Mouse (Mus musculus) bone marrow, adult 2 months (tissue): ENCODE measurements around the gene Olfr557. TPM values are rescaled to one million over a fixed set of nuclear protein-coding genes. Genes with fewer than 3 reads are reported as not detected.

Experiments used
- H3K27ac ChIP-seq: fragments of 200-500 bp; 2 replicates; pipeline ENCODE4 v1.5.1; 2012; ENCODE audit warnings: low read depth, mild to moderate bottlenecking, control low read depth, inconsistent platforms, low read length; ENCODE audit not compliant: control insufficient read depth, poor library complexity, insufficient read depth
- H3K4me1 ChIP-seq: fragments of 200-500 bp; 2 replicates; pipeline ENCODE4 v1.6.1; 2011; ENCODE audit warnings: low read length; ENCODE audit not compliant: control insufficient read depth, insufficient read depth
- H3K4me3 ChIP-seq: fragments of 200-500 bp; replicated peaks from 2 replicates; pipeline ENCODE3; 2011; ENCODE audit warnings: mild to moderate bottlenecking, low read depth, low read length, control low read depth; ENCODE audit not compliant: control insufficient read depth
- CTCF ChIP-seq: fragments of 200-500 bp; IDR thresholded peaks from 2 replicates; pipeline ENCODE4 v1.5.1; 2011; ENCODE audit warnings: low read length, control low read depth; ENCODE audit not compliant: control insufficient read depth, insufficient read depth
- POLR2A ChIP-seq: fragments of 200-500 bp; IDR thresholded peaks from 2 replicates; pipeline ENCODE4 v1.6.1; 2011; ENCODE audit warnings: low read depth, mild to moderate bottlenecking, control low read depth, low read length, borderline replicate concordance; ENCODE audit not compliant: control insufficient read depth
- WGBS: fragments of 180-500 bp; shearing (Covaris S2); methylation state at CpG from one replicate; pipeline ENCODE4 v1.1.7; 2018; 5-methylcytosine and 5-hydroxymethylcytosine counted together
- polyA plus RNA-seq: library from polyadenylated mRNA; stranded (reverse); fragments of >200 nt; gene quantifications from 2 replicates; pipeline ENCODE4 v1.2.4, GENCODE M21; 2011; ENCODE audit warnings: low replicate concordance; ENCODE audit not compliant: missing spikeins, insufficient read depth, insufficient read length

Gene Olfr557
- polyA plus RNA-seq, result not detected in 2 replicates

- Histone ChIP-seq H3K4me3 (no peak within 1 kb of the TSS), H3K27ac (no peak within 1 kb of the TSS), H3K4me1 (no peaks in the 10 kb centered on the region)
- no peak for TF ChIP-seq POLR2A
- peak; percentile 68 for TF ChIP-seq CTCF
- 67% methylated on average over 5 of the region's 5 CpGs for WGBS
Observed at GRCm38 (mm10) chr7:102695358-102696125, at the start of gene Olfr557. Gene Olfr557 (plus strand): TSS chr7:102695910.

GRCm38 (mm10) chr7:102658523-102658922, 37.2 kb upstream of the Olfr557 start, which contains the start of gene Olfr555:
Gene Olfr555 (plus strand): TSS chr7:102658823.
- TF ChIP-seq CTCF, result no peak
- TF ChIP-seq POLR2A, result no peak
- 62% methylated on average over 1 of the region's 1 CpGs for WGBS
- Histone ChIP-seq H3K4me3 (no peak within 1 kb of the TSS), H3K27ac (no peak within 1 kb of the TSS), H3K4me1 (no peaks in the 10 kb centered on the region)

- TF ChIP-seq CTCF (no peak), POLR2A (no peak)
- no peaks in the 10 kb centered on the region for H3K4me1 ChIP-seq
- WGBS, result 82% methylated on average over 3 of the region's 3 CpGs
- no peak within 1 kb of the TSS for H3K27ac ChIP-seq
- H3K4me3 ChIP-seq, result no peak within 1 kb of the TSS
Observed at GRCm38 (mm10) chr7:102664599-102664998, 31.1 kb upstream of the Olfr557 start, which contains the start of gene Olfr556. Gene Olfr556 (plus strand): TSS chr7:102664899.

- TF ChIP-seq POLR2A (no peak), CTCF (no peak)
- Histone ChIP-seq H3K4me1 (no peaks in the 10 kb centered on the region), H3K4me3 (no peak overlapping the region), H3K27ac (no peak overlapping the region)
- 27% methylated on average over 2 of the region's 2 CpGs for WGBS
Observed at GRCm38 (mm10) chr7:102665378-102665777, 30.3 kb upstream of the Olfr557 start.

- H3K4me1 ChIP-seq, result no peaks in the 10 kb centered on the region
- H3K27ac ChIP-seq, result no peak overlapping the region
- H3K4me3 ChIP-seq, result no peak overlapping the region
- WGBS, result 34% methylated on average over 2 of the region's 2 CpGs
- TF ChIP-seq POLR2A (no peak), CTCF (no peak)
Observed at GRCm38 (mm10) chr7:102676225-102676624, 19.5 kb upstream of the Olfr557 start.

- Histone ChIP-seq H3K4me1 (no peaks in the 10 kb centered on the region), H3K27ac (no peak overlapping the region), H3K4me3 (no peak overlapping the region)
- no peak for TF ChIP-seq POLR2A
- WGBS, result 89% methylated on average over 1 of the region's 1 CpGs
Observed at GRCm38 (mm10) chr7:102681916-102682315, 13.8 kb upstream of the Olfr557 start.

GRCm38 (mm10) chr7:102686944-102687501, 8.7 kb upstream of the Olfr557 start, which contains the start of gene Trim68:
Gene Trim68 (minus strand): TSS chr7:102687327.
- H3K27ac ChIP-seq, result peak within 1 kb of the TSS; percentile 49
- peak; percentile 41; the same call in 1 of the 2 replicates for TF ChIP-seq POLR2A
- TF ChIP-seq CTCF, result no peak
- WGBS, result under 1% methylated on average over 40 of the region's 40 CpGs

GRCm38 (mm10) chr7:102698461-102698860, 2.8 kb downstream of the Olfr557 start:
- H3K4me1 ChIP-seq, result no peaks in the 10 kb centered on the region
- H3K27ac ChIP-seq, result no peak overlapping the region
- TF ChIP-seq POLR2A, result no peak
- no peak for TF ChIP-seq CTCF
- WGBS, result 82% methylated on average over 7 of the region's 7 CpGs
- H3K4me3 ChIP-seq, result no peak overlapping the region

More at GRCm38 (mm10) chr7:102686944-102687501, 8.7 kb upstream of the Olfr557 start, which contains the start of gene Trim68:
- Histone ChIP-seq H3K4me3 (peak within 1 kb of the TSS; percentile 78), H3K4me1 (no peaks in the 10 kb centered on the region)
